Mouse (Mus musculus): Measurements from ENCODE around the gene Ak4.

- no peak for TF ChIP-seq POLR2A (IDR thresholded peaks at IDR 0.05; ENCODE audit: low read depth, low read length)
- no peak for TF ChIP-seq CTCF (conservative IDR thresholded peaks at IDR 0.05; ENCODE audit: insufficient read depth, insufficient read length, low read depth, low read length)
These were observed 86.9 kb downstream of the Ak4 start for GRCm38 (mm10) chr4:101505966-101506365.
